Mouse (Mus musculus): ENCODE data around the gene Dnmt3b. TPM values are rescaled to one million over a fixed set of nuclear protein-coding genes. Genes with fewer than 3 reads are reported as not detected.

The Dnmt3b gene
- polyA plus RNA-seq (2014; fragmentation: Nextera tagmentation; extraction: Ambion mirVana), result 13.3 and 20.2 TPM in 2 replicates

- peak; percentile 89 for ATAC-seq (ENCODE audit: low FRiP score, low TSS enrichment)
- WGBS, result under 1% methylated on average over 82 of the region's 93 CpGs
- no peaks in the 10 kb centered on the region; the same call in 1 of the 2 replicates for H3K27me3 ChIP-seq (ENCODE audit: control insufficient read depth, insufficient read depth, low read length)
- H3K9me3 ChIP-seq (ENCODE audit: control insufficient read depth, low read length), result no peaks in the 10 kb centered on the region
- no peaks in the 10 kb centered on the region for H3K36me3 ChIP-seq (ENCODE audit: control insufficient read depth, insufficient read depth, low read length)
- H3K27ac ChIP-seq (ENCODE audit: low read depth, low read length), result no peak within 1 kb of the TSS
- H3K4me2 ChIP-seq (replicated peaks; ENCODE audit: low read depth, low read length), result peak within 1 kb of the TSS; percentile 94
- H3K9ac ChIP-seq (ENCODE audit: low read depth, low read length), result peak within 1 kb of the TSS; percentile 84
- peaks cover 20% of the 10 kb centered on the region for H3K4me1 ChIP-seq (ENCODE audit: control insufficient read depth, insufficient read depth, low read length)
- peak within 1 kb of the TSS; percentile 90 for H3K4me3 ChIP-seq (ENCODE audit: low read length)
Observed at GRCm38 (mm10) chr2:153649298-153650013, at the start of gene Dnmt3b. Dnmt3b (plus strand) TSS chr2:153649450.

DNA sequence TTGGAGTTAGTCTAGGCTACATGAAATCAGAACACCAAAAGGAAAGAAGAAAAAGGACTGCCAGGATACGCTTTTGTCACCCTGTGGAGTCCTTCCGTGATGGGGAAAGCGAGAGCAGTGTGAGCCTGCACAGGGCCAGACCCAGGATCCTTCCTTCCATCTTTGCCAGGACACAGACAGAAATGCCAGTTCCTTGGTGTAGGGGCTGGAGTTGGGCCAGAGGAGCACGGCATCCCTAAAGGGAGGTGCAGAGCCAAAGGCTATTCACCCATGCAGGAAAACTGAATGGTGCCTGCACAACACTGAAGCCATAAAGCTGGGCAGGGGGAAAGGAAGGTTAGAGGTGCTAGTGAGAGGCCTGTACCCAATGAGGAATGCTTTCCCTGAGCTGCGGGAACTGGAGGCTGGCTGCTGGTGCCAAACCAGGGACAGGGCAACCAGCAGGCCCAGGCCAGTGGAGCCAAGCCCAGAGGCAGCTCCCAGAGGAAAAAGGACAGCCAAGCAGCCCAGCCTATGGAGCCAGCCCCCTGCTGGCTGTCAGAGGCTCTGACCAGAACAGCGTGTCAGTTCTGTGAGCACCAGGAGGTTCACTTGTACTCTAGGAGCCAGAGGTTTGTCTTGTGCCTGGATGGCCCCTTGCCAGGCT is 49.1 kb upstream of the Dnmt3b start:
- Histone ChIP-seq H3K9ac (ENCODE audit: low read depth, low read length) (no peak overlapping the region), H3K4me1 (ENCODE audit: control insufficient read depth, insufficient read depth, low read length) (peaks cover 4% of the 10 kb centered on the region), H3K27me3 (ENCODE audit: control insufficient read depth, insufficient read depth, low read length) (no peaks in the 10 kb centered on the region), H3K27ac (ENCODE audit: low read depth, low read length) (no peak overlapping the region), H3K9me3 (ENCODE audit: control insufficient read depth, low read length) (no peaks in the 10 kb centered on the region), H3K4me2 (replicated peaks; ENCODE audit: low read depth, low read length) (no peak overlapping the region), H3K4me3 (ENCODE audit: low read length) (no peak overlapping the region), H3K36me3 (ENCODE audit: control insufficient read depth, insufficient read depth, low read length) (no peaks in the 10 kb centered on the region)
- 55% methylated on average over 6 of the region's 6 CpGs for WGBS
- ATAC-seq (ENCODE audit: low FRiP score, low TSS enrichment), result peak; percentile 85

DNA sequence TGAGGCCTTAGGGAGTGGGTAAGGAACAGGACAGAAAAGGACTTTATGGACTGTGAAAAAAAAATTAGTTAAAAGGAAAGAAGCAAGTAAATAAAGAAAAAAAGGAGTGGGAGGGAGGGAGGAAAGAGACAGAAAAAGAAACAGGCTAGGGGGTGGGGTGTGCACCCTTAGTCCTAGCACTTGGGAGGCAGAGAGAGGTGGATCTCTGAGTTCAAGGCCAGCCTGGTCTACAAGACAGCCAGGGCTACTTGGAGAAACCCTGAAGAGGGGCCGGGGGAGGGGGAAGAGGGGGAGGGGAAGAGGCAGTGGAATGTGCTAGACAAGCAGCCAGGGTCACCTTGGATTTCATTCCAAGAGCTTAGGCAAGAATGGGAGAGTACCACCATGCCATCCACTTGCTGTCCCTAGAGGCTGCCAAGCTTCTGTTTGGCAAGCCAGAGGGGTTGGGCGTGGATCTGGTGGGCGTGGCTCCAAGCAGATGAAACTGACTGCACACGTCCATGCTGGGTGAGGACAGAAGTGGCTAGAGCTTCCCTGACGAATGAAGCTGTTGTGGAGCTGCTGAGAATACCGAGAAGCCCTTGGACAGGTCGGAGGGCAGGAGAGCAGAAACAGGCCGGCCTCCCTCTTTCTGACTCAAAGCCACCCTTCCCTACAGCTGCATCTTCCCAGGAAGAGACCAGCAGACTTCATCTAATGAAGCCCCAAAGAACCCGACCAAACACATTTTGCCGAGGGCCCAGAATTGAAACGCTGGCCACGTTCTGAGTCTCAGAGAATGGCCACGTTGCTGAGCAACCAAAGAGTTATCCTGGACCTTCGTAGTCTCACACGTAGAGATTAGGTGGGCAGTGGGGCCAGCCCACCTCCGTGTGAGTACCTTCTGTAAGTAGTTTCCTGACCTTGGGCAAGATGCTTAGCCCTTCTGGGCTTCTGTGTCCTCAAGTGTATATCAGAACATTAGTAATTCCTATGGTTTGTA is 48.3 kb upstream of the Dnmt3b start:
- Histone ChIP-seq H3K36me3 (ENCODE audit: control insufficient read depth, insufficient read depth, low read length) (no peaks in the 10 kb centered on the region), H3K27ac (ENCODE audit: low read depth, low read length) (no peak overlapping the region), H3K4me1 (ENCODE audit: control insufficient read depth, insufficient read depth, low read length) (peaks cover 4% of the 10 kb centered on the region), H3K27me3 (ENCODE audit: control insufficient read depth, insufficient read depth, low read length) (no peaks in the 10 kb centered on the region), H3K9me3 (ENCODE audit: control insufficient read depth, low read length) (no peaks in the 10 kb centered on the region), H3K9ac (ENCODE audit: low read depth, low read length) (no peak overlapping the region), H3K4me3 (ENCODE audit: low read length) (no peak overlapping the region), H3K4me2 (replicated peaks; ENCODE audit: low read depth, low read length) (no peak overlapping the region)
- 66% methylated on average over 16 of the region's 16 CpGs for WGBS
- ATAC-seq (ENCODE audit: low FRiP score, low TSS enrichment), result peak; percentile 28; the same call in 1 of the 2 replicates

- H3K9ac ChIP-seq (ENCODE audit: low read depth, low read length), result no peak overlapping the region
- H3K4me1 ChIP-seq (ENCODE audit: control insufficient read depth, insufficient read depth, low read length), result peaks cover 4% of the 10 kb centered on the region; the same call in 1 of the 2 replicates
- ATAC-seq (ENCODE audit: low FRiP score, low TSS enrichment), result no peak
- H3K4me2 ChIP-seq (replicated peaks; ENCODE audit: low read depth, low read length), result no peak overlapping the region
- no peak overlapping the region for H3K4me3 ChIP-seq (ENCODE audit: low read length)
- H3K27ac ChIP-seq (ENCODE audit: low read depth, low read length), result no peak overlapping the region
- WGBS, result 38% methylated on average over 4 of the region's 4 CpGs
- H3K36me3 ChIP-seq (ENCODE audit: control insufficient read depth, insufficient read depth, low read length), result no peaks in the 10 kb centered on the region
- no peaks in the 10 kb centered on the region for H3K9me3 ChIP-seq (ENCODE audit: control insufficient read depth, low read length)
- no peaks in the 10 kb centered on the region for H3K27me3 ChIP-seq (ENCODE audit: control insufficient read depth, insufficient read depth, low read length)
Observed at GRCm38 (mm10) chr2:153603724-153604123, 45.5 kb upstream of the Dnmt3b start.

- no peaks in the 10 kb centered on the region for H3K9me3 ChIP-seq (ENCODE audit: control insufficient read depth, low read length)
- H3K4me2 ChIP-seq (replicated peaks; ENCODE audit: low read depth, low read length), result no peak overlapping the region
- WGBS, result 84% methylated on average over 3 of the region's 3 CpGs
- H3K36me3 ChIP-seq (ENCODE audit: control insufficient read depth, insufficient read depth, low read length), result no peaks in the 10 kb centered on the region
- H3K27me3 ChIP-seq (ENCODE audit: control insufficient read depth, insufficient read depth, low read length), result no peaks in the 10 kb centered on the region
- peaks cover 14% of the 10 kb centered on the region; the same call in 1 of the 2 replicates for H3K4me1 ChIP-seq (ENCODE audit: control insufficient read depth, insufficient read depth, low read length)
- no peak overlapping the region for H3K4me3 ChIP-seq (ENCODE audit: low read length)
- H3K27ac ChIP-seq (ENCODE audit: low read depth, low read length), result no peak overlapping the region
- ATAC-seq (ENCODE audit: low FRiP score, low TSS enrichment), result no peak
- no peak overlapping the region for H3K9ac ChIP-seq (ENCODE audit: low read depth, low read length)
Observed at GRCm38 (mm10) chr2:153606421-153606820, 42.8 kb upstream of the Dnmt3b start.

DNA sequence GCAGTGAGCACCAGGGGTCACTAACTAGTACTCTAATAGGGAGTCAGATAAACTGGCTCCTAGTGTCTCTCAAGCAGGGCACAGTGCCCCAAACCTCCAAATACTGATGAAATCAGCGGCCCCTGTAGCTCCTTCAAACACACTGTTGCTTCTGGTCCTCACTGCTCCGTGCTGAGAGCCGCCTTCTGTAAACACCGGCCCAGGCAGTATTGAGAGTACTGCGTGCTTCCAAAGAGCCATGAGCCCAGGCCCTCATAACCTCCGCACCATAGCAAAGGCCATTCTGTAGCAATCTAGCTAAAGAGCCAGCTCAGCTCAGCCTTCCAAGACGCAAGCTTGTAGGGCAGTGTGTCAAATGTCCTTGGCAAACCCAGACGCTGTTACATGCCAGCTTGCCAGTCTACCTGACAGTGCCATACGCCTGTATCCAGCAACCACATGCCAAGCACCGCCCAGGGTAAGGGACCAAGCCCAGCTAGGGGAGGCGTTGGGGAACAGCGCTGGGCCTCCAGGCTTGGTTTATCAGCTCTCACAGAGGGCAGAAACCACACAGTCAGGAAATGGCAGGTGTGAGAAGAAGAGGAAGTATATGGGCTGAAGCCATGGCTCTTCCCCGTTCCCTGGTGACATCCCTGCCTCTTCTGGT is 41.3 kb upstream of the Dnmt3b start:
- Histone ChIP-seq H3K9me3 (ENCODE audit: control insufficient read depth, low read length) (no peaks in the 10 kb centered on the region), H3K4me3 (ENCODE audit: low read length) (no peak overlapping the region), H3K4me1 (ENCODE audit: control insufficient read depth, insufficient read depth, low read length) (peaks cover 17% of the 10 kb centered on the region; the same call in 1 of the 2 replicates), H3K4me2 (replicated peaks; ENCODE audit: low read depth, low read length) (no peak overlapping the region), H3K36me3 (ENCODE audit: control insufficient read depth, insufficient read depth, low read length) (no peaks in the 10 kb centered on the region), H3K9ac (ENCODE audit: low read depth, low read length) (no peak overlapping the region), H3K27me3 (ENCODE audit: control insufficient read depth, insufficient read depth, low read length) (no peaks in the 10 kb centered on the region), H3K27ac (ENCODE audit: low read depth, low read length) (no peak overlapping the region)
- ATAC-seq (ENCODE audit: low FRiP score, low TSS enrichment), result no peak
- WGBS, result 86% methylated on average over 13 of the region's 13 CpGs

GRCm38 (mm10) chr2:153609058-153609457 is 40.2 kb upstream of the Dnmt3b start:
- no peaks in the 10 kb centered on the region for H3K9me3 ChIP-seq (ENCODE audit: control insufficient read depth, low read length)
- peaks cover 17% of the 10 kb centered on the region; the same call in 1 of the 2 replicates for H3K4me1 ChIP-seq (ENCODE audit: control insufficient read depth, insufficient read depth, low read length)
- H3K4me3 ChIP-seq (ENCODE audit: low read length), result no peak overlapping the region
- H3K9ac ChIP-seq (ENCODE audit: low read depth, low read length), result no peak overlapping the region
- WGBS, result 74% methylated on average over 8 of the region's 8 CpGs
- no peaks in the 10 kb centered on the region for H3K36me3 ChIP-seq (ENCODE audit: control insufficient read depth, insufficient read depth, low read length)
- H3K4me2 ChIP-seq (replicated peaks; ENCODE audit: low read depth, low read length), result no peak overlapping the region
- H3K27ac ChIP-seq (ENCODE audit: low read depth, low read length), result no peak overlapping the region
- no peak for ATAC-seq (ENCODE audit: low FRiP score, low TSS enrichment)
- H3K27me3 ChIP-seq (ENCODE audit: control insufficient read depth, insufficient read depth, low read length), result no peaks in the 10 kb centered on the region

GRCm38 (mm10) chr2:153609548-153609947 is 39.7 kb upstream of the Dnmt3b start:
- no peak overlapping the region for H3K27ac ChIP-seq (ENCODE audit: low read depth, low read length)
- 13% methylated on average over 9 of the region's 9 CpGs for WGBS

More at GRCm38 (mm10) chr2:153609548-153609947, 39.7 kb upstream of the Dnmt3b start:
- peak; percentile 65 for ATAC-seq (ENCODE audit: low FRiP score, low TSS enrichment)
- H3K36me3 ChIP-seq (ENCODE audit: control insufficient read depth, insufficient read depth, low read length), result no peaks in the 10 kb centered on the region
- peaks cover 17% of the 10 kb centered on the region; the same call in 1 of the 2 replicates for H3K4me1 ChIP-seq (ENCODE audit: control insufficient read depth, insufficient read depth, low read length)
- no peak overlapping the region for H3K4me2 ChIP-seq (replicated peaks; ENCODE audit: low read depth, low read length)
- H3K4me3 ChIP-seq (ENCODE audit: low read length), result no peak overlapping the region
- H3K9ac ChIP-seq (ENCODE audit: low read depth, low read length), result no peak overlapping the region
- no peaks in the 10 kb centered on the region for H3K27me3 ChIP-seq (ENCODE audit: control insufficient read depth, insufficient read depth, low read length)
- no peaks in the 10 kb centered on the region for H3K9me3 ChIP-seq (ENCODE audit: control insufficient read depth, low read length)

Measured in kidney, embryonic 14.5 days (tissue).